Mouse (Mus musculus): ENCODE data around the gene Olfr906. TPM values are rescaled to one million over a fixed set of nuclear protein-coding genes. Genes with fewer than 3 reads are reported as not detected.

Gene Olfr906
- polyA plus RNA-seq (2015; fragmentation: Nextera tagmentation; extraction: Ambion mirVana), result not detected in 2 replicates

DNA sequence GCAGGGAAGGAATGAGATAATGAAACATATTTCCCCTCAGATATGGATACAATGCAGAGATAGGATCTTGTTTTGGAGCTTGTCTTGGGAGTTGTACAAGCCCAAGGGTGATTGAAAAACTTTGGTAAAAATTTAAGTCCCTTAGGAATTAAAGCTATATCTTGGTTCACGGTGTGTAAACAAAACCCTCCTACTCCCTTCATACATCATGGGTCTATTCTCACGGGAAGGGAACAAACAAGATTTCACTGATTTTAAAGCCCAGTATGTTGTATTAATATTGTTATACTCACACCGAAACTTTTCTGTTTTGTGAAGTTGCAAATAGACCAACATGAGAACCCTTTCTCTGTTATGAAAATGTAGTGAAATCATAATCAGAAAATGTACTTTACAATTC, at the start of gene Olfr906:
Olfr906 (plus strand) TSS at position 301 of the 400 bp plus-strand sequence.
- H3K4me1 ChIP-seq (replicated peaks; ENCODE audit: control insufficient read depth, insufficient read depth), result no peaks in the 10 kb centered on the region
- H3K4me3 ChIP-seq (ENCODE audit: low read depth, low read length), result no peak within 1 kb of the TSS
- no peak within 1 kb of the TSS for H3K27ac ChIP-seq (replicated peaks)
- no peak for ATAC-seq (ENCODE audit: low FRiP score, low TSS enrichment)
- H3K9me3 ChIP-seq (ENCODE audit: control insufficient read depth, low read length), result no peaks in the 10 kb centered on the region
- H3K9ac ChIP-seq (ENCODE audit: low read length), result no peak within 1 kb of the TSS
- no peak for DNase-seq (ENCODE audit: low spot score)
- H3K27me3 ChIP-seq (ENCODE audit: control insufficient read depth, insufficient read depth, low read length), result no peaks in the 10 kb centered on the region
- no peak within 1 kb of the TSS for H3K4me2 ChIP-seq (replicated peaks; ENCODE audit: low read depth)
- TF ChIP-seq EP300 (optimal IDR thresholded peaks at IDR 0.05), result no peak
- no peak for TF ChIP-seq CTCF (IDR thresholded peaks at IDR 0.05; ENCODE audit: low read depth)
- no peaks in the 10 kb centered on the region for H3K36me3 ChIP-seq (ENCODE audit: control insufficient read depth, insufficient read depth, low read length)
- 60% methylated on average over 3 of the region's 3 CpGs for WGBS

DNA sequence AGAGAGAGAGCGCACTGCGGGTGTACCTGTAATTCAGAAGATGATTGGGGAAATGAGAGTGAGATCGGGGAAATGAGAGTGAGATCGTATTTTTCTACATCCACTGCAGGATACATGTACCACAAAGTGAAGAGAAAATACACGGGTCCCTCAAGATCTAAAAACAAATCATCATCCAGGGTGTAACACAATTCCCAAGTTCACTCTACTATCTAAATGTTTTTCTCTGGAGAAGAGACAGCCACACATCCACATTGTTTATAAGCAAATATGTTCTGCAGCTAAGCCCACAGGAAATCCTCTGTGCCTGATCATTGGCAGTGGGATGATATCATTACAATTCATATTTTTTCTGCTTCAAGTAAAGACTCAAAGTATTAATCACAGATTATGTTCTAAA, 39.5 kb upstream of the Olfr906 start, which contains the start of gene Olfr902:
Olfr902 (plus strand) TSS at position 301 of the 400 bp plus-strand sequence.
- no peak for ATAC-seq (ENCODE audit: low FRiP score, low TSS enrichment)
- Histone ChIP-seq H3K9ac (ENCODE audit: low read length) (no peak within 1 kb of the TSS), H3K9me3 (ENCODE audit: control insufficient read depth, low read length) (no peaks in the 10 kb centered on the region), H3K4me2 (replicated peaks; ENCODE audit: low read depth) (no peak within 1 kb of the TSS), H3K27ac (replicated peaks) (no peak within 1 kb of the TSS), H3K36me3 (ENCODE audit: control insufficient read depth, insufficient read depth, low read length) (no peaks in the 10 kb centered on the region), H3K4me3 (ENCODE audit: low read depth, low read length) (no peak within 1 kb of the TSS), H3K27me3 (ENCODE audit: control insufficient read depth, insufficient read depth, low read length) (no peaks in the 10 kb centered on the region), H3K4me1 (replicated peaks; ENCODE audit: control insufficient read depth, insufficient read depth) (no peaks in the 10 kb centered on the region)
- WGBS, result 90% methylated on average over 5 of the region's 5 CpGs
- no peak for DNase-seq (ENCODE audit: low spot score)
- TF ChIP-seq EP300 (optimal IDR thresholded peaks at IDR 0.05) (no peak), CTCF (IDR thresholded peaks at IDR 0.05; ENCODE audit: low read depth) (no peak)

DNA sequence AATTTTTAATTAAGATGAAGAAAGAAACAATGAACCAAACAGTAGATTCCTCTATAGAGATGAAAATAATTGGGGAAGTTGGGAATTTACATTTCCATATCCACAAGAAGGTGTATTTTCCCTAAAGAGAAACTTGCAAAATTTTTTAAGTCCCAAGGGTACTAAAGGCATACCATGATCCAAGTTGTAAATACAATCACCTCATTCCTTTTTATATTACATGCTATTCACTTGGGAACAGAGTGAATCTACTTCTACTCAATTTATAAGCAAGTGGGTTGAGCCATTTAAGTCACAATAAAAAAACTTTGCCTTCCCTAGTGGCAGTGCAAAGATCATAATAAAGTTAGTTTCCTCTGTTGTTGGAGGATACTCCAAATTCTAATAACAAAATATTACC, 24.0 kb upstream of the Olfr906 start, which contains the start of gene Olfr904:
Olfr904 (plus strand) TSS at position 301 of the 400 bp plus-strand sequence.
- Histone ChIP-seq H3K9me3 (ENCODE audit: control insufficient read depth, low read length) (no peaks in the 10 kb centered on the region), H3K4me1 (replicated peaks; ENCODE audit: control insufficient read depth, insufficient read depth) (no peaks in the 10 kb centered on the region), H3K9ac (ENCODE audit: low read length) (no peak within 1 kb of the TSS), H3K4me2 (replicated peaks; ENCODE audit: low read depth) (no peak within 1 kb of the TSS), H3K4me3 (ENCODE audit: low read depth, low read length) (no peak within 1 kb of the TSS), H3K36me3 (ENCODE audit: control insufficient read depth, insufficient read depth, low read length) (no peaks in the 10 kb centered on the region), H3K27me3 (ENCODE audit: control insufficient read depth, insufficient read depth, low read length) (no peaks in the 10 kb centered on the region), H3K27ac (replicated peaks) (no peak within 1 kb of the TSS)
- TF ChIP-seq EP300 (optimal IDR thresholded peaks at IDR 0.05) (no peak), CTCF (IDR thresholded peaks at IDR 0.05; ENCODE audit: low read depth) (no peak)
- ATAC-seq (ENCODE audit: low FRiP score, low TSS enrichment) (no peak), DNase-seq (ENCODE audit: low spot score) (no peak)

DNA sequence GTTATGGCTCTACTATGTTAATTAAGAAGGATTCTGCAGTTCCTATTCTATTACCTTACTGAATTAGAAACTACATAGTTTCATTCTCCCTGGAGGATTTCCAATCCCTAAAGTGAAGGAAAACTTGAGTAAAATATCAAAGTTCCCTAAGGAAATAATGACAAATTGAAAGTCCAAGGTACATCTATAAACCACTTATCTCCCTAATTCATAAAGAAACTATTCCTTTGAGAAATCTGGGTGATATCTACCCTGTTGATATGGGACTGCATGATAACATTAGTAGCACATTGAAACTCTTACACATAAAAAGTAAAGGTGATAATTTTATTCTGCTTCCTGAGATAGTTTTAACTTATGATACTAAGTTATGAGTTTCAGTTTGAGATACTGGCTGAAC, 16.1 kb upstream of the Olfr906 start, which contains the start of gene Olfr905:
Olfr905 (plus strand) TSS at position 301 of the 400 bp plus-strand sequence.
- Histone ChIP-seq H3K9ac (ENCODE audit: low read length) (no peak within 1 kb of the TSS), H3K36me3 (ENCODE audit: control insufficient read depth, insufficient read depth, low read length) (no peaks in the 10 kb centered on the region), H3K4me3 (ENCODE audit: low read depth, low read length) (no peak within 1 kb of the TSS), H3K4me2 (replicated peaks; ENCODE audit: low read depth) (no peak within 1 kb of the TSS), H3K27ac (replicated peaks) (no peak within 1 kb of the TSS), H3K27me3 (ENCODE audit: control insufficient read depth, insufficient read depth, low read length) (no peaks in the 10 kb centered on the region), H3K4me1 (replicated peaks; ENCODE audit: control insufficient read depth, insufficient read depth) (no peaks in the 10 kb centered on the region), H3K9me3 (ENCODE audit: control insufficient read depth, low read length) (no peaks in the 10 kb centered on the region)
- DNase-seq (ENCODE audit: low spot score) (no peak), ATAC-seq (ENCODE audit: low FRiP score, low TSS enrichment) (no peak)
- TF ChIP-seq EP300 (optimal IDR thresholded peaks at IDR 0.05) (no peak), CTCF (IDR thresholded peaks at IDR 0.05; ENCODE audit: low read depth) (no peak)

DNA sequence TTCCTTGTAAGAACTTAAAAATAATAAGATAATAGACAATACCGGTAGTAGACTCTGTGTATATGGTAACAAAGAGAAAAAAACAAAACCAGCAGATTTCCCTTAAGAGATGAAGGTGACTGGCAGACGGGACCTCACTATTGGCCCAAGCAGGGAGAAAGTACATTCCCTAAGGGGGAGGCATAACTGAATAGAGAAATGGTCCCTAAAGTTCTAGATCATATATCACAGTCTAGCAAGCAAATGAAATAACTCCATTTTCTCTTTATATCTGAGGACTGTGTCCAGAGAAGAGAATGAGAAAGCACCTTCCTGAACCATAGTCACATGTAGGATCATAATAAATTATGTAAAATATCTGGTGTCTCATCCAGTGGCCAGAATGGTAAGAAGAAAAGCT, 8.6 kb downstream of the Olfr906 start, which contains the start of gene Olfr907:
Olfr907 (plus strand) TSS at position 301 of the 400 bp plus-strand sequence.
- ATAC-seq (ENCODE audit: low FRiP score, low TSS enrichment), result no peak
- TF ChIP-seq CTCF (IDR thresholded peaks at IDR 0.05; ENCODE audit: low read depth) (no peak), EP300 (optimal IDR thresholded peaks at IDR 0.05) (no peak)

DNA sequence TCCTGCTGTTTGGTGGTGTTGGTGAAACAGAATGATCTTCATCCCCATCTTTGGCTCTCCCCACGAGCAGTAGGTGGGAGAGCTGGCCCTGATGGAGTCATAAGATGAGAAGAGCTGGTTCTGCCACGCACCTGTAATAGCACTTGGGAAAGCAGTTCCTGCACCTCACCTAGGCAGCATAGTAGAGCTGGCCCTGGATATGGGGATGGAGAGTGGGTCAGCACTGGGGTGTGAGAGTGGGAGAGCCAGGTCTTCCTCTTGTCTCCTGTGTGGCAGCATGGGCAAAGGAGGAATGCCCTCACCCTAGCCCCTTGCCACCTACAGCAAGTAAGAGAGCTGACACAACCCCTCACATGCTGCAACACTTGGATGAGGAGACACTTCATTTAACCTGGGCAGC, 25.5 kb downstream of the Olfr906 start:
- Histone ChIP-seq H3K9me3 (ENCODE audit: control insufficient read depth, low read length) (no peaks in the 10 kb centered on the region), H3K36me3 (ENCODE audit: control insufficient read depth, insufficient read depth, low read length) (no peaks in the 10 kb centered on the region), H3K9ac (ENCODE audit: low read length) (no peak overlapping the region), H3K27me3 (ENCODE audit: control insufficient read depth, insufficient read depth, low read length) (no peaks in the 10 kb centered on the region), H3K4me1 (replicated peaks; ENCODE audit: control insufficient read depth, insufficient read depth) (no peaks in the 10 kb centered on the region), H3K4me3 (ENCODE audit: low read depth, low read length) (no peak overlapping the region), H3K4me2 (replicated peaks; ENCODE audit: low read depth) (no peak overlapping the region), H3K27ac (replicated peaks) (no peak overlapping the region)
- TF ChIP-seq EP300 (optimal IDR thresholded peaks at IDR 0.05), result no peak
- no peak for TF ChIP-seq CTCF (IDR thresholded peaks at IDR 0.05; ENCODE audit: low read depth)
- ATAC-seq (ENCODE audit: low FRiP score, low TSS enrichment), result no peak; the same call in 1 of the 2 replicates
- WGBS, result 63% methylated on average over 2 of the region's 2 CpGs
- no peak for DNase-seq (ENCODE audit: low spot score)

More for the DNA sequence above, 8.6 kb downstream of the Olfr906 start, which contains the start of gene Olfr907:
- WGBS, result 71% methylated on average over 2 of the region's 2 CpGs
- DNase-seq (ENCODE audit: low spot score), result no peak
- Histone ChIP-seq H3K9ac (ENCODE audit: low read length) (no peak within 1 kb of the TSS), H3K4me2 (replicated peaks; ENCODE audit: low read depth) (no peak within 1 kb of the TSS), H3K4me1 (replicated peaks; ENCODE audit: control insufficient read depth, insufficient read depth) (no peaks in the 10 kb centered on the region), H3K4me3 (ENCODE audit: low read depth, low read length) (no peak within 1 kb of the TSS), H3K36me3 (ENCODE audit: control insufficient read depth, insufficient read depth, low read length) (no peaks in the 10 kb centered on the region), H3K27me3 (ENCODE audit: control insufficient read depth, insufficient read depth, low read length) (no peaks in the 10 kb centered on the region), H3K9me3 (ENCODE audit: control insufficient read depth, low read length) (no peaks in the 10 kb centered on the region), H3K27ac (replicated peaks) (no peak within 1 kb of the TSS)

Data from stomach, postnatal 0 days (tissue).